Mouse (Mus musculus) C2C12 (cell line): ENCODE data around the gene Cbfb.

ENCODE experiments used
- CEBPB ChIP-seq: IDR thresholded peaks from one replicate; pipeline ENCODE4 v1.6.1; 2011; ENCODE audit warnings: low read depth, mild to moderate bottlenecking, control low read depth, moderate library complexity
- CTCF ChIP-seq: IDR thresholded peaks from one replicate; pipeline ENCODE4 v1.5.1; 2011; ENCODE audit not compliant: control insufficient read depth, insufficient read depth, insufficient read length
- MAX ChIP-seq: IDR thresholded peaks from one replicate; pipeline ENCODE4 v1.6.1; 2011; ENCODE audit warnings: mild to moderate bottlenecking, control low read depth
- MYOD1 ChIP-seq: IDR thresholded peaks from one replicate; pipeline ENCODE4 v1.6.1; 2011; ENCODE audit warnings: low read depth; ENCODE audit not compliant: control insufficient read depth, insufficient read length
- MYOG ChIP-seq: IDR thresholded peaks from one replicate; pipeline ENCODE4 v1.6.1; 2011; ENCODE audit not compliant: control insufficient read depth, insufficient read length; ENCODE audit errors: extremely low read depth
- USF1 ChIP-seq: IDR thresholded peaks from one replicate; pipeline ENCODE4 v1.6.1; 2011; ENCODE audit warnings: low read depth, mild to moderate bottlenecking, control low read depth, moderate library complexity

- TF ChIP-seq MAX: no peak
- no peak for TF ChIP-seq CTCF
- TF ChIP-seq CEBPB: no peak
- TF ChIP-seq USF1: no peak
- TF ChIP-seq MYOD1: no peak
- no peak for TF ChIP-seq MYOG
Measured at GRCm38 (mm10) chr8:105225272-105225593, 54.8 kb downstream of the Cbfb start.
